Mouse (Mus musculus) thymus, adult 2 months (tissue): Measurements from ENCODE around the gene Gm20388. TPM values are rescaled to one million over a fixed set of nuclear protein-coding genes. Genes with fewer than 3 reads are reported as not detected.

ENCODE experiments used
- DNase-seq: peaks from one replicate; pipeline ENCODE4 v3.0.0; 2021
- H3K27ac ChIP-seq: fragments of 200-500 bp; 2 replicates; pipeline ENCODE4 v1.5.1; 2012; ENCODE audit warnings: low read length, control low read depth; ENCODE audit not compliant: control insufficient read depth, insufficient read depth
- H3K27me3 ChIP-seq: fragments of 200-500 bp; 2 replicates; pipeline ENCODE4 v1.6.1; 2012; ENCODE audit warnings: mild to moderate bottlenecking, low read length, moderate library complexity, mixed read lengths; ENCODE audit not compliant: control insufficient read depth, insufficient read depth
- H3K36me3 ChIP-seq: fragments of 200-500 bp; 2 replicates; pipeline ENCODE4 v1.6.1; 2012; ENCODE audit warnings: mild to moderate bottlenecking, low read length, moderate library complexity; ENCODE audit not compliant: control insufficient read depth, insufficient read depth
- H3K4me1 ChIP-seq: fragments of 200-500 bp; replicated peaks from 2 replicates; pipeline ENCODE4 v1.6.1; 2012; ENCODE audit warnings: low read length; ENCODE audit not compliant: control insufficient read depth, insufficient read depth
- H3K4me3 ChIP-seq: fragments of 200-500 bp; 2 replicates; pipeline ENCODE4 v1.5.1; 2012; ENCODE audit warnings: mild to moderate bottlenecking, low read length, control low read depth, moderate library complexity; ENCODE audit not compliant: control insufficient read depth, insufficient read depth
- CTCF ChIP-seq: fragments of 200-500 bp; IDR thresholded peaks from 2 replicates; pipeline ENCODE4 v1.5.1; 2012; ENCODE audit warnings: mild to moderate bottlenecking, control low read depth, low read length, moderate library complexity, borderline replicate concordance; ENCODE audit not compliant: control insufficient read depth, poor library complexity, insufficient read depth; ENCODE audit errors: extremely low read depth
- POLR2A ChIP-seq: fragments of 200-500 bp; IDR thresholded peaks from 2 replicates; pipeline ENCODE4 v1.6.1; 2012; ENCODE audit warnings: mild to moderate bottlenecking, low read length, control low read depth, moderate library complexity; ENCODE audit not compliant: control insufficient read depth, poor library complexity, insufficient read depth; ENCODE audit errors: extremely low read depth
- WGBS: fragments of 180-500 bp; shearing (Covaris S2); methylation state at CpG from one replicate; pipeline ENCODE4 v1.1.7; 2018; 5-methylcytosine and 5-hydroxymethylcytosine counted together
- polyA plus RNA-seq: library from polyadenylated mRNA; depleted of rRNA; stranded (reverse); fragments of >200 nt; gene quantifications from 2 replicates; pipeline ENCODE4 v1.2.3, GENCODE M21; 2012

Gene Gm20388
- polyA plus RNA-seq, 1 experiment = 103 TPM

- H3K4me1 ChIP-seq = no peaks in the 10 kb centered on the region
- TF ChIP-seq POLR2A (no peak), CTCF (no peak)
- H3K36me3 ChIP-seq = no peaks in the 10 kb centered on the region
- H3K27ac ChIP-seq = no peak overlapping the region
- 83% methylated on average over 11 of the region's 11 CpGs for WGBS
- no peaks in the 10 kb centered on the region for H3K27me3 ChIP-seq
- H3K4me3 ChIP-seq = no peak overlapping the region
- no peak for DNase-seq
These were observed 708.9 kb downstream of the Gm20388 start for GRCm38 (mm10) chr8:120619235-120620180.

- H3K4me1 ChIP-seq = no peaks in the 10 kb centered on the region
- no peaks in the 10 kb centered on the region for H3K27me3 ChIP-seq
- TF ChIP-seq POLR2A (no peak), CTCF (no peak)
- no peak for DNase-seq
- H3K36me3 ChIP-seq = no peaks in the 10 kb centered on the region
- WGBS = 91% methylated on average over 7 of the region's 7 CpGs
- H3K4me3 ChIP-seq = no peak overlapping the region
- no peak overlapping the region for H3K27ac ChIP-seq
These were observed 709.8 kb downstream of the Gm20388 start for GRCm38 (mm10) chr8:120620441-120620840.

GRCm38 (mm10) chr8:120622161-120622560 is 711.5 kb downstream of the Gm20388 start:
- no peak for TF ChIP-seq CTCF
- no peak for TF ChIP-seq POLR2A
- no peak for DNase-seq
- H3K27ac ChIP-seq = no peak overlapping the region
- H3K4me3 ChIP-seq = no peak overlapping the region
- no peaks in the 10 kb centered on the region for H3K36me3 ChIP-seq
- H3K27me3 ChIP-seq = no peaks in the 10 kb centered on the region
- H3K4me1 ChIP-seq = no peaks in the 10 kb centered on the region
- 97% methylated on average over 14 of the region's 14 CpGs for WGBS

GRCm38 (mm10) chr8:120623608-120624007 is 713.0 kb downstream of the Gm20388 start:
- no peak overlapping the region for H3K27ac ChIP-seq
- H3K4me1 ChIP-seq = no peaks in the 10 kb centered on the region
- no peak for TF ChIP-seq POLR2A
- no peaks in the 10 kb centered on the region for H3K27me3 ChIP-seq
- no peak for DNase-seq
- WGBS = 55% methylated on average over 2 of the region's 2 CpGs
- H3K4me3 ChIP-seq = no peak overlapping the region
- no peaks in the 10 kb centered on the region for H3K36me3 ChIP-seq

GRCm38 (mm10) chr8:120626461-120626860 is 715.8 kb downstream of the Gm20388 start:
- TF ChIP-seq CTCF (no peak), POLR2A (no peak)
- WGBS = 93% methylated on average over 11 of the region's 11 CpGs
- Histone ChIP-seq H3K36me3 (no peaks in the 10 kb centered on the region), H3K27ac (no peak overlapping the region), H3K27me3 (no peaks in the 10 kb centered on the region), H3K4me3 (no peak overlapping the region), H3K4me1 (peaks cover 3% of the 10 kb centered on the region; the same call in 1 of the 2 replicates)
- no peak for DNase-seq

- WGBS = 94% methylated on average over 5 of the region's 5 CpGs
- no peaks in the 10 kb centered on the region for H3K27me3 ChIP-seq
- TF ChIP-seq CTCF (no peak), POLR2A (no peak)
- no peak overlapping the region for H3K27ac ChIP-seq
- H3K4me3 ChIP-seq = no peak overlapping the region
- DNase-seq = no peak
- no peaks in the 10 kb centered on the region for H3K36me3 ChIP-seq
- H3K4me1 ChIP-seq = peaks cover 3% of the 10 kb centered on the region; the same call in 1 of the 2 replicates
These were observed 716.7 kb downstream of the Gm20388 start for GRCm38 (mm10) chr8:120627298-120627697.
